Mouse (Mus musculus) midbrain, embryonic 15.5 days (tissue): ENCODE measurements around the gene Cdc42ep4. TPM values are rescaled to one million over a fixed set of nuclear protein-coding genes. Genes with fewer than 3 reads are reported as not detected.

Experiments
- ATAC-seq: fragments of 200-750 bp; cut with Nextera tagmentation; replicated peaks from 2 replicates; pipeline ENCODE4 v1.8.0; 2017; ENCODE audit warnings: moderate TSS enrichment
- H3K27ac ChIP-seq: fragments of 300-500 bp; sonication (generic); 2 replicates; pipeline ENCODE4 v1.5.1; 2015; ENCODE audit warnings: mild to moderate bottlenecking, inconsistent platforms
- H3K27me3 ChIP-seq: fragments of 300-500 bp; sonication (generic); replicated peaks from 2 replicates; pipeline ENCODE4 v1.6.1; 2015; ENCODE audit warnings: inconsistent platforms
- H3K36me3 ChIP-seq: fragments of 300-500 bp; sonication (generic); replicated peaks from 2 replicates; pipeline ENCODE4 v1.6.1; 2015; ENCODE audit warnings: inconsistent platforms
- H3K4me1 ChIP-seq: fragments of 300-500 bp; sonication (generic); 2 replicates; pipeline ENCODE4 v1.6.1; 2015; ENCODE audit warnings: inconsistent platforms
- H3K4me2 ChIP-seq: fragments of 300-500 bp; sonication (generic); 2 replicates; pipeline ENCODE4 v1.6.1; 2015; ENCODE audit warnings: inconsistent platforms, mild to moderate bottlenecking, moderate library complexity
- H3K4me3 ChIP-seq: fragments of 300-500 bp; sonication (generic); 2 replicates; pipeline ENCODE4 v1.5.1; 2015; ENCODE audit warnings: mild to moderate bottlenecking, inconsistent platforms
- H3K9ac ChIP-seq: fragments of 300-500 bp; sonication (generic); 2 replicates; pipeline ENCODE4 v1.6.1; 2015; ENCODE audit warnings: mild to moderate bottlenecking, inconsistent platforms
- H3K9me3 ChIP-seq: fragments of 300-500 bp; sonication (generic); 2 replicates; pipeline ENCODE4 v1.6.1; 2016; ENCODE audit warnings: inconsistent platforms
- WGBS: fragments of 180-500 bp; shearing (Covaris S2); methylation state at CpG from one replicate; pipeline ENCODE4 v1.1.7; 2015; ENCODE audit warnings: mixed read lengths; 5-methylcytosine and 5-hydroxymethylcytosine counted together
- polyA plus RNA-seq: library from polyadenylated mRNA; unstranded; fragments of >200 nt; fragmentation: Nextera tagmentation; extraction: Ambion mirVana; gene quantifications from 2 replicates; pipeline ENCODE4 v1.2.1, GENCODE M21; 2015

The Cdc42ep4 gene
- polyA plus RNA-seq, 1 experiment from 2014 or later, result 72.0 TPM

DNA sequence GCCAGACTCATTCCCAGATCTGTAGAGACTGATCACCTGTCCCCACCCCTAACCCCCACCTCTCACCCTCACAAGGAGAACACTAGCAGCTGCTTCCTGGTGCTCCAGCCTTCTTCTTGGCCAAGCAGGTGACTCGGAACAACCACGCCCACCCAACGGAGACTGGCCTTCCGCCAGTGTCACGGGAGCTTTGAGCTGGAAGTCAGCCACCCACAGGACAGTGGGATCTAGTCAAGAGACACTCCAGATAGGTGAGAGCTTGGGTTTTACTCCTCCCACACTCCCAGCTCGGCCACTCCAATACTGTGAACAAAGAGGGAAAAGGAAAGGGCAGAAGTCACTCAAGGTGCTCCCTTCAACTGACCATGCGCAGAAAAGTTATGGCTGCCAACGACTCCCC, 12.5 kb downstream of the Cdc42ep4 start:
- Histone ChIP-seq H3K4me1 (peaks cover 7% of the 10 kb centered on the region), H3K36me3 (no peaks in the 10 kb centered on the region), H3K9ac (no peak overlapping the region), H3K27me3 (no peaks in the 10 kb centered on the region), H3K4me2 (no peak overlapping the region), H3K9me3 (no peaks in the 10 kb centered on the region), H3K27ac (no peak overlapping the region), H3K4me3 (no peak overlapping the region)
- 76% methylated on average over 8 of the region's 8 CpGs for WGBS
- no peak for ATAC-seq

GRCm38 (mm10) chr11:113737912-113738311, 13.8 kb downstream of the Cdc42ep4 start:
- no peak for ATAC-seq
- Histone ChIP-seq H3K27me3 (no peaks in the 10 kb centered on the region), H3K4me2 (no peak overlapping the region), H3K27ac (no peak overlapping the region), H3K4me1 (peaks cover 10% of the 10 kb centered on the region), H3K36me3 (no peaks in the 10 kb centered on the region), H3K9me3 (no peaks in the 10 kb centered on the region), H3K9ac (no peak overlapping the region), H3K4me3 (no peak overlapping the region)
- 72% methylated on average over 8 of the region's 8 CpGs for WGBS

- H3K27me3 ChIP-seq, result no peaks in the 10 kb centered on the region
- no peak for ATAC-seq
- H3K9me3 ChIP-seq, result no peaks in the 10 kb centered on the region
- no peak overlapping the region for H3K4me3 ChIP-seq
- peaks cover 10% of the 10 kb centered on the region for H3K4me1 ChIP-seq
- no peaks in the 10 kb centered on the region for H3K36me3 ChIP-seq
- no peak overlapping the region for H3K9ac ChIP-seq
- no peak overlapping the region for H3K4me2 ChIP-seq
- 83% methylated on average over 3 of the region's 3 CpGs for WGBS
- no peak overlapping the region for H3K27ac ChIP-seq
Measured at GRCm38 (mm10) chr11:113737553-113737854, 14.2 kb downstream of the Cdc42ep4 start.

DNA sequence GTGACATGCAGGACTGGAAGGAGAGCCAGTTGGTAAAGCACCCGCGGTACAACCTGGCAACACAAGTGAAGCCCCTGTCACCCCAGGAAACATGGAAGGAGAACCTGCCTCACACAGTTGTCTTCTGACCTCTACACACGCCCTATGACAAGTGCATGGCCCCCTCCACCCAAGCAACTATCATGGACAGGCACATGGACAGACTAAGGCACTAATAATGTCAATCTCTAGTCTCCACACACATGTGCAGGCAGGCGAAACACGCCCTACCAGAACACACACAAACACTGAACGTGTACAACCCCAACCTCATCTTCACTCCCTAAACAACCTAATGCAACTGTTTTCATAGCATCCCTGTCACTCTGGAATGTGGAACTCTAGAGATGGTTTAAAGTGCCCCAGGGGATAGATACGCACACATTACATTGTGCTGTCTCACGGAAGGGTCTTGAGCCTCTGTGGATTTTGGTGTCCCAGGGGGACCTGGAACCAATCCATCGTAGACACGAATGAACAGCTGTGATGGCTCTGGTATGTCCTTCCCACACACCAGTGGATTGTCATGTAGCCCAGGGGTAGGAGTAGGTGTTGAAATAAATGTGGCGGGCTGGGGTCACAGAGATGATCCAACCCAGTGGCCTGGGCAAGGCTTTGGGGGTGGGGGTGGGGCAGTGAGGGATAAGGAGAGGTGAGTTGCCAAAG, 14.7 kb downstream of the Cdc42ep4 start:
- Histone ChIP-seq H3K36me3 (no peaks in the 10 kb centered on the region), H3K4me1 (peaks cover 10% of the 10 kb centered on the region), H3K9me3 (no peaks in the 10 kb centered on the region), H3K27ac (no peak overlapping the region), H3K4me2 (no peak overlapping the region), H3K27me3 (no peaks in the 10 kb centered on the region), H3K9ac (no peak overlapping the region), H3K4me3 (no peak overlapping the region)
- WGBS, result 83% methylated on average over 11 of the region's 11 CpGs
- no peak for ATAC-seq

GRCm38 (mm10) chr11:113735151-113735550, 16.5 kb downstream of the Cdc42ep4 start:
- no peak overlapping the region for H3K4me2 ChIP-seq
- H3K27ac ChIP-seq, result no peak overlapping the region
- H3K9ac ChIP-seq, result no peak overlapping the region
- H3K4me3 ChIP-seq, result no peak overlapping the region
- no peaks in the 10 kb centered on the region for H3K36me3 ChIP-seq
- no peak for ATAC-seq
- peaks cover 10% of the 10 kb centered on the region for H3K4me1 ChIP-seq
- H3K27me3 ChIP-seq, result no peaks in the 10 kb centered on the region
- no peaks in the 10 kb centered on the region for H3K9me3 ChIP-seq
- 76% methylated on average over 6 of the region's 6 CpGs for WGBS

DNA sequence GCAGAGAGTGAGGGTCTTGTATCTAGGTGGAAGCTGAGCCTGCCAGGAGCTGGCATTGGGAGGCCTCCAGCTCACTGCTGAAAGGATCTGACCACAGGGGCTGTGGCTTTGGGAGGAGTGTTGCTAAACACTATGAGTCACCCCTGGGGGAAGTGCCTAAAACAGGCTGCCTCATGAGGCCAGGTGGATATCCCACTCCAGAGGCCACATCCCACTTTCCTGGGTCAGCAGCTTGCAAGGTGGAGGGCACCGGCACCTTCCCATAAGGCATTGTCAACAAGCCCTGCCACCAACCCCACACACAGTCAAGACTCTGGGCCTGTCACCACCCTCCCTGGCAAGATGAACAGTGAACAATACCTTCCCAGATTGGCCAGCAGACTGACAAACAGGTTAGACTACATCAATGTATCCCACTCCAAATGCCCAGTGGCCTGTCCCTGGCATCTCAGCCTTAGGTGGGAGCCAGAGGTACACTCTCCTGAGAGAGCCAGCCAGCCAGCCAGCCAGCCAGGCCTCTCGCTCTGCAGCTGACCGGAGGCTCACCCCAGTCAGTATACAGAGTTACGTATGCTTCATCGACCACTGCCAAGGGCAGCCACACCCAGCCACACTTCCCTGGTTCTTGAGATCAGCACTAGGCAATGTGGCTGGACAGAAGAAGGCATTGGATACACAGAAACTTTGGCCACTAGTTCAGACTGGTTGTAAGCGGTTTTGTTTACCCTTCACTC, 17.9 kb downstream of the Cdc42ep4 start:
- H3K9me3 ChIP-seq, result no peaks in the 10 kb centered on the region
- H3K4me3 ChIP-seq, result no peak overlapping the region
- WGBS, result 62% methylated on average over 6 of the region's 6 CpGs
- no peak overlapping the region for H3K9ac ChIP-seq
- no peak for ATAC-seq
- no peak overlapping the region for H3K27ac ChIP-seq
- H3K36me3 ChIP-seq, result peaks cover 1% of the 10 kb centered on the region
- H3K4me2 ChIP-seq, result no peak overlapping the region
- H3K4me1 ChIP-seq, result peaks cover 10% of the 10 kb centered on the region
- no peaks in the 10 kb centered on the region for H3K27me3 ChIP-seq

DNA sequence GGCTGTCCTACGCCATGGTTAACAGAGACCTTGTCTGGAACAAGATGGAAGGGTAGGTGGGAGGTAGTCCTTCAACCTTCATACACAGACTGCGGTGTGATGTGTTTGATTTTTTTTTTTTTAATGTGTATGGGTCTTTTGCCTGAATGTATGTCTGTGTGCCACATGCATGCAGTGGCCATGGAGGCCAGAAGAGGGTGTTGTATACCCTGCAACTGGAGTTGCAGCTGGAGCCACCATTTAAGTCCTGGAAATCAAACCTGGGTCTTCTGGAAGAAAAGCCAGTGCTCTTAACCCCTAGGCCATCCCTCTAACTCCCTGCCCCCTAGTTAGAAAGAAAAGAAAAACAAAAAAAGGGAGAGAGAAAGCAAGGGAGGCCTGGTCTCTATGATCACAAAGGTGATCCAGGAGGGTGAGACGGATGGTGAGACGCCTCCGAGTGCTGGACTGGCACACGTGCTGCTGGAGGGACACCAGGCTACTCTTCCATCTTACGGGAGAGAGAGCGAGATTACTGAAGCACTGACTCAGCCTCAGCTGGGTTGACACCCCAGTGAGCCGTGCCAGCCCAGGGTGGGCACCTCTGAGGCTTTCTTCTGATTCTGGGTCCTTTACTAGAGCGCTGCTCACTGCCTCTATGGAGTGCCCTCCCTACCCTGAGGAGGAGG, 19.6 kb downstream of the Cdc42ep4 start:
- Histone ChIP-seq H3K27me3 (no peaks in the 10 kb centered on the region), H3K9ac (no peak overlapping the region), H3K9me3 (no peaks in the 10 kb centered on the region), H3K36me3 (peaks cover 11% of the 10 kb centered on the region), H3K4me1 (peaks cover 4% of the 10 kb centered on the region; the same call in 1 of the 2 replicates), H3K4me2 (no peak overlapping the region), H3K27ac (no peak overlapping the region), H3K4me3 (no peak overlapping the region)
- no peak for ATAC-seq
- WGBS, result 93% methylated on average over 10 of the region's 10 CpGs

DNA sequence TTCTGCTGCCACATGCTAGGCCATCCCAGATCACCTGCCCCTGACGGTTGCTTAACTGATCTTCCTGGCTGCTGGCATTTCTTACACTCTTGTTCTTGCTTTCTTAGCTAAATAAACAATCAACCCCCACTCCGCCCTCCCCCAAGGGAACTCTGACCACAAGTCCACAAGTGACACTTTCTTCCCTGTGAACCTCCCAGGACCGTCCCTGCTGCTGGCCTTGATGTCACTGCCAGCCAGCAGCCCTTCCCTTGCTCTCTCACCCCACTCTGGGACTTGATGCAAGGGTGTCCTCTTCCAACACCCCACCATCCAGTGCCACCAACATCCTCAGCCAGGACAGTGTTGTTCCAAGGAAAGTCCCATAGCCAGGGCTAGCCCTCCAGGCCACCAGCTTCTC, 20.8 kb downstream of the Cdc42ep4 start:
- no peaks in the 10 kb centered on the region for H3K9me3 ChIP-seq
- peaks cover 3% of the 10 kb centered on the region; the same call in 1 of the 2 replicates for H3K4me1 ChIP-seq
- WGBS, result 82% methylated on average over 3 of the region's 3 CpGs
- no peak for ATAC-seq
- H3K27ac ChIP-seq, result no peak overlapping the region
- H3K36me3 ChIP-seq, result peaks cover 17% of the 10 kb centered on the region
- no peak overlapping the region for H3K9ac ChIP-seq
- H3K4me3 ChIP-seq, result no peak overlapping the region
- no peaks in the 10 kb centered on the region for H3K27me3 ChIP-seq
- H3K4me2 ChIP-seq, result no peak overlapping the region

- WGBS, result 61% methylated on average over 8 of the region's 8 CpGs
- ATAC-seq, result no peak
Measured at GRCm38 (mm10) chr11:113729917-113730316, 21.8 kb downstream of the Cdc42ep4 start.

DNA sequence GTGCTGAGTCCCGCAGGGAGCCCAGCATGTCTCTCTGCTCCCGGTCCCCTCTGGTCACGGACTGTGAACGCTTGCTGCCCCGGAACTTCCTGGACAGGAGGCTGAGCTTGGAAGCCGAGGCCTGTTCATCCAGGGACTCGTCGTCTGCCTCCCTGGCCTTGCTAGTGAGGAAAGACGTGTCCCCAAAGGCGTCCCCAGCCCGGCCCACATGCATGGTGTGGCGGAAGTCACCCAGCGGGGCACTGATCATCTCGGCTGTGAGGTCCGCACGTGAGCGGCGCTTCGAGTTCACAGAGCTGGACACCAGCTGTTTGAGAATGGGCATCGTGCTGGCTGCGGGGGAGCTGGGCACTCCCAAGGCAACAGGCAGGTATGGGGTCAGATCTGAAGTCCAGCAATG, 22.4 kb downstream of the Cdc42ep4 start:
- ATAC-seq, result no peak
- Histone ChIP-seq H3K27ac (no peak overlapping the region), H3K36me3 (peaks cover 17% of the 10 kb centered on the region), H3K4me3 (no peak overlapping the region), H3K9me3 (no peaks in the 10 kb centered on the region), H3K4me2 (no peak overlapping the region), H3K4me1 (0 out of 2 replicates have a peak, but pooled peaks cover 3% of the 10 kb centered on the region), H3K27me3 (no peaks in the 10 kb centered on the region), H3K9ac (no peak overlapping the region)
- WGBS, result 77% methylated on average over 21 of the region's 21 CpGs

More at GRCm38 (mm10) chr11:113729917-113730316, 21.8 kb downstream of the Cdc42ep4 start:
- H3K27me3 ChIP-seq, result no peaks in the 10 kb centered on the region
- H3K27ac ChIP-seq, result no peak overlapping the region
- H3K9ac ChIP-seq, result no peak overlapping the region
- H3K4me2 ChIP-seq, result no peak overlapping the region
- H3K4me3 ChIP-seq, result no peak overlapping the region
- peaks cover 3% of the 10 kb centered on the region; the same call in 1 of the 2 replicates for H3K4me1 ChIP-seq
- peaks cover 17% of the 10 kb centered on the region for H3K36me3 ChIP-seq
- no peaks in the 10 kb centered on the region for H3K9me3 ChIP-seq

DNA sequence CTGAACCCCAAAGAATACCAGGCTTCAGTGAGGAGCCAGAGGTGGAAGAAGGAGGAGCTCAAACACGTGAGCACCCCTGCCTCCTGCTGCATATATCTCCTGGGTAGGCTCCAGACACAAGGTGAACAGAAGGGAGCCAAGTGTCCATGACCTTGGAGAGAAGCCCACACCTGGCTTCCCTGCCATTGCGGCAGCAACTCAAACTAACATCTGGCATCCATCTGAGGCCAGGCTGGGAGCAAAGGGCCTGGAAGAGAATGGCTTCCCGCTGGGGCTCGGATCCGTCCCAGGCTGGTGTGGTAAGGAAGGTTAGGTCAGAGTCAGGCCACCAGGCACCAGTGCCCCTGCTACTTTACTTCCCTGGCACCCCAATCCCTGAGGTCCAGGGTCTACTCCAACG, 23.7 kb downstream of the Cdc42ep4 start:
- peaks cover 17% of the 10 kb centered on the region for H3K36me3 ChIP-seq
- ATAC-seq, result no peak
- no peaks in the 10 kb centered on the region for H3K9me3 ChIP-seq
- no peaks in the 10 kb centered on the region for H3K4me1 ChIP-seq
- no peak overlapping the region for H3K27ac ChIP-seq
- no peaks in the 10 kb centered on the region for H3K27me3 ChIP-seq
- H3K9ac ChIP-seq, result no peak overlapping the region
- no peak overlapping the region for H3K4me3 ChIP-seq
- WGBS, result 76% methylated on average over 6 of the region's 6 CpGs
- no peak overlapping the region for H3K4me2 ChIP-seq

- Histone ChIP-seq H3K4me1 (no peaks in the 10 kb centered on the region), H3K4me3 (no peak overlapping the region), H3K36me3 (peaks cover 17% of the 10 kb centered on the region), H3K9ac (no peak overlapping the region), H3K4me2 (no peak overlapping the region), H3K27me3 (no peaks in the 10 kb centered on the region), H3K9me3 (no peaks in the 10 kb centered on the region), H3K27ac (no peak overlapping the region)
- 88% methylated on average over 14 of the region's 14 CpGs for WGBS
- ATAC-seq, result no peak
Measured at GRCm38 (mm10) chr11:113726994-113727888, 24.4 kb downstream of the Cdc42ep4 start.
